Mouse (Mus musculus) embryonic fibroblast, embryonic 13.5 days (primary cell): ENCODE results near the gene Pias1.

Source experiments
- CTCF ChIP-seq: IDR thresholded peaks from 2 replicates; pipeline ENCODE4 v1.5.1; 2011; ENCODE audit warnings: mild to moderate bottlenecking, control low read depth, low read length, moderate library complexity, borderline replicate concordance; ENCODE audit not compliant: insufficient read depth
- POLR2A ChIP-seq: IDR thresholded peaks from 2 replicates; pipeline ENCODE4 v1.6.1; 2011; ENCODE audit warnings: low read depth, mild to moderate bottlenecking, control low read depth, low read length, moderate library complexity

DNA sequence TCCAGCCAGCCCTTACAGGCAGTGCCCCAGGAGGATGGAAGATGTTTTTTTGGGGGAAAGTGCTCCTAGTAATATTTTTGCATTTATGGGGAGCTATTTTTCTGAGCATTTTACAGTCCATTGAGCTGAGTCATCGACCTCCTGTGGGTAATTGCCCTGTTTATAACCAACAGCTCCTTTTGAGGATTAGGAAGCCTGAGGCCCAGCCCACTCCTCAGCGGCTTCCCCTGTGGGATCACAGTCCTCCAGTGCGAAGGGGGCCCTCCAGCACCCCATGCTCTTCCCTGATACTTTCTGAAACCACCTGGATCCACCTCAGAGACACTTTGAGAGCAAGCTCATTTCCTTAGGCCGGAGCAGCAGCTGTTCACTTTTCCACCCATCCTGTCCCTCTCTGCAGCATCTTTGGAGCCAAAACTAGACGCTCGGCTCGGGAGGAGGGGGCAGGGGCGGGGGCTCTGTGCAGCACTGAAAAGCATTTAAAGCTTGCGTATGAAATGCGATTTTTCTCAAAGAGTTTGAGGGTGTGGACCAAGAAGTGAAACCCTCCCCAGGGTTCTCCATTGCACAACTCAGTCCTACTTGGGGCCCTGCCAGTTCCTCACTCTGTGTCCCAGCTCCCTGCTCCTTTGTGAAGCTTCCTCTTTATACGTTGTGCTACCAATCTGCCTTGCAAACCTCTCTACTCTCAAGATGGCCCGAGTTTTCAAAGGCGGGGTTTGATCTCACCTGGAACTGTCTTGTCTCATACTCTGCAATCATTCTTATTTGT is 43.5 kb upstream of the Pias1 start:
- TF ChIP-seq CTCF (no peak), POLR2A (no peak)
